Mouse (Mus musculus) E14TG2a.4 (cell line): ENCODE measurements at regions not wholly inside any gene's neighbourhood (a gene's known extent, or its start where the extent isn't known, plus 50 kb on each side); places are given as distances from the start of the nearest gene placed in this dataset.

ENCODE experiments used
- CTCF ChIP-seq: conservative IDR thresholded peaks from 2 replicates; pipeline ENCODE4 v1.5.1; 2014; ENCODE audit warnings: low read length
- POU5F1 ChIP-seq: IDR thresholded peaks from 2 replicates; pipeline ENCODE4 v1.6.1; 2014; ENCODE audit warnings: low read length, borderline replicate concordance

DNA sequence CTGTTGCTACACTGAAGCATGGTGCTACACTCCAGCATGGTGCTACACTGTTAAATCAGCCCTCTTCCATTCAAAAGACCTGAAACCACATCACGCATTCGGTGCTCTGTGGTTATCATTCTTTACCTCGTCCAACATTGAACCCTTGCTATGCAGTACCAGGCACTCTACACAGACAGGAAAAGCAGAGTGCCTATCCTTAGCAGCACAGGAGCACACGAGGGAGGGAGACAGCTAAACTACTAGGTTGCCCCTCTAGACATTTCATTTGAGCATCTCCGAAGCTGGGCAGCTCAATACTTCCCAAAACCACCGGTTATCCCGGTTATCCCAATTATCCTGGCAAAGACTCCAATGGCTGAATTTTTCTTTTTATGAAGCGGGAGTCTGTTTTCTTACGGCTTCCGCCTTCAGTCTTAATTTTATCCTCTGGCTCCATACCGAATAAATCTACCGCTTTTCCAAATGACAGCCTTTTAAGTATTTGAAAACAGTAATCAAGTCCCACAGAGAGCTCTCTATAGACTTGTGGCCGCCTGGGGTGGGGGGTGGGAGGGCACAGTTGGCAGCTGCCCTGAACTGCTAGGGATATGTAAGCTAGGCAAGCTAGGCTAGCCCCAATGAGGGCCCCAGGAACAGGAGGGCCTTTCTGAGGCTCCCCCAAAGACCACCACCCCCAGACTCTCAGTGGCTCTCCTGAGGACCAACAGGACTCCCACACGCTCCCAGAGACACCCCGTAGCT lies 543.8 kb upstream of the Adam5 start:
- TF ChIP-seq CTCF: no peak
- TF ChIP-seq POU5F1: no peak
